Mouse (Mus musculus): ENCODE measurements around the gene Glo1. TPM values are rescaled to one million over a fixed set of nuclear protein-coding genes. Genes with fewer than 3 reads are reported as not detected.

Glo1 gene
- polyA plus RNA-seq, 1 experiment, result 122 TPM

- Histone ChIP-seq H3K36me3 (ENCODE audit: control insufficient read depth, insufficient read depth) (no peaks in the 10 kb centered on the region), H3ac (ENCODE audit: control insufficient read depth, insufficient read length, low read depth) (no peak overlapping the region), H3K4me3 (ENCODE audit: insufficient read depth, poor library complexity, severe bottlenecking) (no peak overlapping the region), H3K79me2 (ENCODE audit: control insufficient read depth, insufficient read depth) (no peaks in the 10 kb centered on the region), H3K79me3 (ENCODE audit: low read depth) (no peaks in the 10 kb centered on the region), H3K27me3 (ENCODE audit: control insufficient read depth, insufficient read depth, insufficient read length) (no peaks in the 10 kb centered on the region)
- no peak for TF ChIP-seq FOSL1 (IDR thresholded peaks at IDR 0.05; ENCODE audit: insufficient read depth, low read length, poor library complexity, severe bottlenecking)
- no peak for TF ChIP-seq CEBPB (IDR thresholded peaks at IDR 0.05; ENCODE audit: low read depth)
- no peak for TF ChIP-seq MYOG (IDR thresholded peaks at IDR 0.05; ENCODE audit: control insufficient read depth, extremely low read depth, insufficient read length)
- no peak for TF ChIP-seq USF1 (IDR thresholded peaks at IDR 0.05; ENCODE audit: low read depth)
- TF ChIP-seq MYOD1 (IDR thresholded peaks at IDR 0.05; ENCODE audit: control insufficient read depth, insufficient read length, low read depth), result no peak
- no peak for TF ChIP-seq CTCF (IDR thresholded peaks at IDR 0.05; ENCODE audit: control insufficient read depth, insufficient read depth, insufficient read length)
- TF ChIP-seq MAX (IDR thresholded peaks at IDR 0.05), result no peak
Observed at GRCm38 (mm10) chr17:30562770-30563169, 63.9 kb downstream of the Glo1 start.

GRCm38 (mm10) chr17:30559536-30559935 is 67.1 kb downstream of the Glo1 start:
- Histone ChIP-seq H3K79me3 (ENCODE audit: low read depth) (no peaks in the 10 kb centered on the region), H3K4me3 (ENCODE audit: insufficient read depth, poor library complexity, severe bottlenecking) (no peak overlapping the region), H3K36me3 (ENCODE audit: control insufficient read depth, insufficient read depth) (no peaks in the 10 kb centered on the region), H3K27me3 (ENCODE audit: control insufficient read depth, insufficient read depth, insufficient read length) (no peaks in the 10 kb centered on the region), H3ac (ENCODE audit: control insufficient read depth, insufficient read length, low read depth) (no peak overlapping the region), H3K79me2 (ENCODE audit: control insufficient read depth, insufficient read depth) (no peaks in the 10 kb centered on the region)
- TF ChIP-seq MYOD1 (IDR thresholded peaks at IDR 0.05; ENCODE audit: control insufficient read depth, insufficient read length, low read depth) (no peak), CEBPB (IDR thresholded peaks at IDR 0.05; ENCODE audit: low read depth) (no peak), FOSL1 (IDR thresholded peaks at IDR 0.05; ENCODE audit: insufficient read depth, low read length, poor library complexity, severe bottlenecking) (no peak), CTCF (IDR thresholded peaks at IDR 0.05; ENCODE audit: control insufficient read depth, insufficient read depth, insufficient read length) (peak; percentile 50), MAX (IDR thresholded peaks at IDR 0.05) (no peak), USF1 (IDR thresholded peaks at IDR 0.05; ENCODE audit: low read depth) (no peak), MYOG (IDR thresholded peaks at IDR 0.05; ENCODE audit: control insufficient read depth, extremely low read depth, insufficient read length) (no peak)

- TF ChIP-seq CEBPB (IDR thresholded peaks at IDR 0.05; ENCODE audit: low read depth) (no peak), MYOD1 (IDR thresholded peaks at IDR 0.05; ENCODE audit: control insufficient read depth, insufficient read length, low read depth) (no peak), USF1 (IDR thresholded peaks at IDR 0.05; ENCODE audit: low read depth) (no peak)
Observed at GRCm38 (mm10) chr17:30558623-30559022, 68.0 kb downstream of the Glo1 start.

GRCm38 (mm10) chr17:30556512-30556911 is 70.2 kb downstream of the Glo1 start:
- H3K27me3 ChIP-seq (ENCODE audit: control insufficient read depth, insufficient read depth, insufficient read length), result no peaks in the 10 kb centered on the region
- H3K79me3 ChIP-seq (ENCODE audit: low read depth), result no peaks in the 10 kb centered on the region
- H3ac ChIP-seq (ENCODE audit: control insufficient read depth, insufficient read length, low read depth), result no peak overlapping the region
- no peaks in the 10 kb centered on the region for H3K79me2 ChIP-seq (ENCODE audit: control insufficient read depth, insufficient read depth)
- TF ChIP-seq CTCF (IDR thresholded peaks at IDR 0.05; ENCODE audit: control insufficient read depth, insufficient read depth, insufficient read length) (no peak), CEBPB (IDR thresholded peaks at IDR 0.05; ENCODE audit: low read depth) (no peak), FOSL1 (IDR thresholded peaks at IDR 0.05; ENCODE audit: insufficient read depth, low read length, poor library complexity, severe bottlenecking) (no peak), USF1 (IDR thresholded peaks at IDR 0.05; ENCODE audit: low read depth) (no peak), MYOG (IDR thresholded peaks at IDR 0.05; ENCODE audit: control insufficient read depth, extremely low read depth, insufficient read length) (no peak), MYOD1 (IDR thresholded peaks at IDR 0.05; ENCODE audit: control insufficient read depth, insufficient read length, low read depth) (no peak), MAX (IDR thresholded peaks at IDR 0.05) (no peak)
- no peak overlapping the region for H3K4me3 ChIP-seq (ENCODE audit: insufficient read depth, poor library complexity, severe bottlenecking)
- no peaks in the 10 kb centered on the region for H3K36me3 ChIP-seq (ENCODE audit: control insufficient read depth, insufficient read depth)

More at GRCm38 (mm10) chr17:30558623-30559022, 68.0 kb downstream of the Glo1 start:
- Histone ChIP-seq H3K4me3 (ENCODE audit: insufficient read depth, poor library complexity, severe bottlenecking) (no peak overlapping the region), H3ac (ENCODE audit: control insufficient read depth, insufficient read length, low read depth) (no peak overlapping the region), H3K79me3 (ENCODE audit: low read depth) (no peaks in the 10 kb centered on the region), H3K79me2 (ENCODE audit: control insufficient read depth, insufficient read depth) (no peaks in the 10 kb centered on the region), H3K27me3 (ENCODE audit: control insufficient read depth, insufficient read depth, insufficient read length) (no peaks in the 10 kb centered on the region), H3K36me3 (ENCODE audit: control insufficient read depth, insufficient read depth) (no peaks in the 10 kb centered on the region)

- TF ChIP-seq CEBPB (IDR thresholded peaks at IDR 0.05; ENCODE audit: low read depth), result no peak
- TF ChIP-seq USF1 (IDR thresholded peaks at IDR 0.05; ENCODE audit: low read depth), result peak; percentile 13
- no peak for TF ChIP-seq MAX (IDR thresholded peaks at IDR 0.05)
- no peak for TF ChIP-seq CTCF (IDR thresholded peaks at IDR 0.05; ENCODE audit: control insufficient read depth, insufficient read depth, insufficient read length)
- TF ChIP-seq FOSL1 (IDR thresholded peaks at IDR 0.05; ENCODE audit: insufficient read depth, low read length, poor library complexity, severe bottlenecking), result no peak
- TF ChIP-seq MYOG (IDR thresholded peaks at IDR 0.05; ENCODE audit: control insufficient read depth, extremely low read depth, insufficient read length), result no peak
- TF ChIP-seq MYOD1 (IDR thresholded peaks at IDR 0.05; ENCODE audit: control insufficient read depth, insufficient read length, low read depth), result no peak
- no peak overlapping the region for H3ac ChIP-seq (ENCODE audit: control insufficient read depth, insufficient read length, low read depth)
- H3K36me3 ChIP-seq (ENCODE audit: control insufficient read depth, insufficient read depth), result no peaks in the 10 kb centered on the region
Observed at GRCm38 (mm10) chr17:30553027-30553937, 73.4 kb downstream of the Glo1 start.

More at GRCm38 (mm10) chr17:30553027-30553937, 73.4 kb downstream of the Glo1 start:
- Histone ChIP-seq H3K79me2 (ENCODE audit: control insufficient read depth, insufficient read depth) (no peaks in the 10 kb centered on the region), H3K79me3 (ENCODE audit: low read depth) (no peaks in the 10 kb centered on the region), H3K27me3 (ENCODE audit: control insufficient read depth, insufficient read depth, insufficient read length) (no peaks in the 10 kb centered on the region), H3K4me3 (ENCODE audit: insufficient read depth, poor library complexity, severe bottlenecking) (no peak overlapping the region)

All from C2C12 (cell line).